Mouse (Mus musculus) gastrocnemius, postnatal 10 days (tissue): ENCODE data around the gene Map2k6. TPM values are rescaled to one million over a fixed set of nuclear protein-coding genes. Genes with fewer than 3 reads are reported as not detected.

ENCODE experiments used
- DNase-seq: peaks from one replicate; pipeline ENCODE4 v3.0.0; 2021; ENCODE audit warnings: mixed read lengths
- total RNA-seq, 2 experiments: library from RNA; stranded (reverse); gene quantifications; 2 replicates each; pipeline ENCODE4 v1.2.3; 2021

Map2k6 gene
- total RNA-seq, 2 experiments from 2014 or later = 25.2 to 31.6 TPM

DNA sequence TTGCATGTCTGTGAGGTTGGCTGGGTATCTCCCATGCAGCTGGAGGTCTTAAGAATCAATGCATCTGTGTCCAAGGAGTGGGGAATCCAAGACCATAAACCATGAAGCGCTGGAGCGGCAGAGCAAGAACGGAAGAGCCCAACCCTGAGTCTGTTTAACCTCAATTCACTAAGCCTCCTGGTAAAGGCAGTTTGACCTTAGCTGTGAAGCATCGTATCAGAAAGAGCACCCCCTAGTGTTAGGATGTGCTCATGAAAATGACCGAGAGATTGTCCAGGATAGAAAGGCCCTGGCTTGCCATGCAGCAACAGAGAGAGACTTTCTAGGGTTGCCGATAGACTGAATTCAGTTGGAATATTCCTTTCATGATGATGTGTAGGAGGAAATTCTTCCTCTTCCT is 84.2 kb downstream of the Map2k6 start:
- peak; percentile 17 for DNase-seq

DNA sequence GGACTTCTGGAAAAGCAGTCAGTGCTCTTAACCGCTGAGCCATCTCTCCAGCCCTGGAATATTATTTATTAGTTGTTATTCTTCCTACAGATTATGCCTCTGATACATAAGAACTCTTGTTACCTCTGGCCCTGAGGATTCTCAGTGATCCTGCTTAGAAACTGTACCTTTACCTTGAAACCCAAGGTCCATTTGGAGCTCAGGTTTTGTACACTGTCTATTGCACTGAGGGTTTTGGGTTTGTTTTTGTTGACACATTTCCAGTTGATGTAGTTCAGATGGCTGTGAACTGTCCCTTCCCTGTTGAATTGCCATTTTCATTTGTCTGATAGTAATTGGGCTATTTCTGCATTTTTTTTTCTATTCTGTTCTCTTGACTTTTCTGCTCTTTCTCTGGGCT is 85.5 kb downstream of the Map2k6 start:
- no peak for DNase-seq

GRCm38 (mm10) chr11:110485081-110485480 is 86.2 kb downstream of the Map2k6 start:
- DNase-seq = no peak

DNA sequence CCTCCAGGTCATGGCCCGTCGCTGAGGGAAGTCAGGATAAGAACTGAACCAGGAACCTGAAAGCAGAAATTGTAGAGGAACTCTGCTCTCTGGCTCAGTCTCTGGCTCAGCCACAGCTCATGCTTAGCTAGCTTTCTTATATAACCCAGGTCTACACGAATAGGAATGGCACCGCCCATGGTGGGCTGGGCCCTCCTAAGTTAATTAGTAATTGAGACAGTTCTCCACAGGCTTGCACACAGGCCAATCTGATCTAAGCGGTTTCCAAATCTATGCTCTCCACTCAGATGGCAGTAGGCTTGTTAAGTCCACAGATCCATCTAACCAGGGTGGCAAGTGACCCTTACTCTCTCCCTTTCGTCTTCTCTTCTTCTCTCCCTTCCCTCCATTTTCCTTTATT is 88.9 kb downstream of the Map2k6 start:
- DNase-seq = no peak

DNA sequence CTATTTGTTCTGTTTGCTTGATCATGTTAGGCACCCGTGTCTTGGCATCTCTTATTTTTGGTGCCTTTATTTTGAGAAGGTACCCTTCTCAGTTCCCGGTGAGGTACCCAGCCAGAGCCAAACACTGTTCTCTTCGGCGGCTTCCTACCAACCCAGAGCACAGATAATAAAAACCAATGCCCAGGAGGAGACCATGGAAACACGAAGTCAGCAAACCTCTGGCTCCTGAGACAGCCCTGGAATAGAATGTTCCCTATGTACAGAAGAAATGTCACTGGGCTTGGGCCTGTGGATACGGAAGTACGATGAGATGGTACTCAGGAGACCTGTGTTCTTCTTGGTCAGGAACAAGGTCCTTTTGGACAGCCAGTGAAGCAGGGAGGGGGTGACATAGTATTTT is 89.4 kb downstream of the Map2k6 start:
- no peak for DNase-seq

DNA sequence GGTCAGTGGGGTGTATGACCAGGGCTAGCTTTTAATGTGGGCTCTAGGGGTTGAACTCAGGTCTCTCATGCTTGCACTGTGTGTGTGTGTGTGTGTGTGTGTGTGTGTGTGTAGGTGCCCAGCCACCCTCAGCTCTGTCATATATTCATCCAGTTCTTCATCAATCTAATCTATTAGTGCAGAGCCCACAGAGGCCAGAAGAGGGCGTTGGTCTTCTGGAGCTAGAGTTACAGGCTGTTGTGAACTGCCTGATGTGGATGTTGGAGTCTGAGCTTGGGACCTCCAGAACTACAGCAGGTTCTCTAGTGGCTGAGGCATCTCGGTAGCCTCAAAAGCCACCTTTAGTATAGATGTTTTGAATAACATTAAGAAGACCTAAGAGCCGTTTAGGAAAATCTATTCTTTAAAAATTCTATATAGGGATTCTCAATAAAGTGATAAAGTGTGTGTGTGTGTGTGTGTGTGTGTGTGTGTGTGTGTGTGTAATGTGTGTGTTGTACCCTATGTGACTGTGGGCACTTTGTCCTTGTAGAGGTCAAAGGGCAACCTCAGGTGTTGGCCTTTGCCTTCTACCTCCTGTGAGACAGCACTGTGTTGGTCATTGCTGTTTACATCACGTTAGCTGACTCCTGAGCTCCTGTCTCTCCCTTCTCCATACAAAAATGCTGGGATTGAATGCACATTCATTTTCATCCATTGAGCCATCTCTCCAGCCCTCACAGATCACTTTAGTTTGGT is 96.6 kb downstream of the Map2k6 start:
- DNase-seq = no peak

DNA sequence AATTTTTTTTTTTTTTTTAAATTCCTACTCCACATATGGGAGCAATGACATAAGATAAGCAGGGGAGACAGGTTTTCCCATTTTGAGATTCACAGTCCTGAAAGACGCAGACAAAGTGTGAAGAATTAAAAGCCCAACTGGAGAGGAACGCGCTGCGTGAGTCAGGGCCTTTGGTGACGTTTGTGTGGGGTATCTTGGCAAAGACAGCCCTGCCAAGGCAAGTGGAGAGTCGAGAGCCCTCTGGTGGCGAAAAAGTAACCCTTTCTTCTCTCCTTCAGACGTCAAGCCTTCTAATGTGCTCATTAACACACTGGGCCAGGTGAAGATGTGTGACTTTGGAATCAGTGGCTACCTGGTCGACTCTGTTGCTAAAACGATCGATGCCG is 97.1 kb downstream of the Map2k6 start:
- peak; percentile 27 for DNase-seq

- DNase-seq = no peak
Observed at GRCm38 (mm10) chr11:110497743-110498142, 98.8 kb downstream of the Map2k6 start.

DNA sequence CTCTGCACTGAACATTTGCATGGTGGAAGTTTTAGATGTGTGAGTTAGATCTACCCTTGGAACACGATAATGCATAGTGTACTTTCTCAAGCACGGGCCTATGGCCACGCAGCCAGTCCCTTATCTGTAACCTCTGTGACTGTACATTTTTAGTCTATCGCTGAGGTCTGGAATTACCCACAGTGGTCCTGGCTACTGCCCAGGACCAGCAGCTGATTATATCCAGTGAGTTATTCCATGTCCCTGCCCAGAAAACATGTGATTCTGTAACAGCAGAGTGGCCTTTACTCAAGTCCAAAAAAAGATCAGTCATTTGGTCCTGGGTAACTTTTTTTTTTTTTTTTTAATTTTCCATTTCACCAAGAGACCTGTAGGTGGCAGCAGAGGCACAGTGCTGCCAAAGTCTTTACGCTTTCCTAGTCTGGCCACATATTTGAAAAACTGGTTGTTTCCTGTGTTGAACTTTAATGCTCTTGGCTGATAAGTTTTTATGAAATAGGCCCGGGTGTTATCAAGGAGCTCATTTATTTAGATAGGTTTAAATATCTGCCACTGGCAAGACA is 99.8 kb downstream of the Map2k6 start:
- DNase-seq = peak; percentile 20

- DNase-seq = no peak
Observed at GRCm38 (mm10) chr11:110502937-110503670, 104.2 kb downstream of the Map2k6 start.

- no peak for DNase-seq
Observed at GRCm38 (mm10) chr11:110511466-110511865, 112.5 kb downstream of the Map2k6 start.

DNA sequence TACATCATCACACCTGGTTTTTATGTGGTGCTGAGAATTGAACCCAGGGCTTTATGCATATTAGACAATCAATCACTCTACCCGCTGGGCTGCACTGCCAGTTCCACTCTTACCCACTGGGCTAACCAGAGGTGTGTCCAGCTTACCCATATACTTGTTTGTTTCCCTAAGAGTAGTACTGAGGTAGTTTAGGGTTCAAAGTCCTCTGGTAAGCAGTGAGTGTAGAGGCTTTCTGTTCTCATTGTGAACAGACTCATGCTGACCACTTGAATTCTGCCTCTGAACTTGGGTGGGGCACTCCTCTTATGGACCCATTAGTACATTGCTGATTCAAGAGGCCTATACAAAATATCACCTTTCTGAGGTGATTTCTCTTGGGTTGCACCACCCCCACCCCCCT is 119.7 kb downstream of the Map2k6 start:
- DNase-seq = no peak

DNA sequence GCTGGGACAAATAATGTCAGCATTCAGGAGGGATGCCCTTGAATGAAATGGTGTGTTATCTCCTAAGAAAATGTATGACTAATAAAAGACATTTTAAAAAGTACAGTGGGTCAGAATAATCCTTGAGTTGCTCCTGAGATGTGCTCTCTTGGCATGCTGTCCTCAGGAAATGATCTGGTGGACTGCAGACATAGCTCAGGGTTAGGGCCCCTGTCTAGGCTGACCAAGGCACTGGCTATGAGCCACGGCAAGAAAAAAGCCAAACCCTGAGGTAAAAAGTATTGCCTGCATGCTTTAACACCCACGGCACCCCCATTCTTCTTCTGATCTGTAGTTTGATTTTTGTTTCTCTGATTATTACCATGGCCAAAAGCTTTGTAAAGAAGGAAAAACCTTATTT is 124.0 kb downstream of the Map2k6 start:
- no peak for DNase-seq

DNA sequence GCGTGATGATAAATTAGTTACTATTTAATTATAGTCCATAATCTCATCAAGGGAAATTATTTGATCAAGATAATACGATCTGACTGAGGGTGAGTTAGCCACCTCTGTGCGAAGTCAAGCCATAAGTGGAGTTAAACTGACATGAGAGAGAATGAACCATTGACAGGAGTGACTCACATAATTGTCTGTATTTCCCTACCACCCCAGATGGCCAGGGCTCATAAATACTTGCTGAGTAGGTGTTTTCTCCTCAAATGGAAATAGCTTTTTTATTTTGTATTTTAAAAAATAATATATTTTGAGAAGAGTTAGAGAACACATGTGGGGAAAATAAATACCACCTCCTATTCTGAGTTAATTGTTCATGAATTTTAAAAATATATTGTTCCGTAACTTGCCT is 127.2 kb downstream of the Map2k6 start:
- DNase-seq = no peak

DNA sequence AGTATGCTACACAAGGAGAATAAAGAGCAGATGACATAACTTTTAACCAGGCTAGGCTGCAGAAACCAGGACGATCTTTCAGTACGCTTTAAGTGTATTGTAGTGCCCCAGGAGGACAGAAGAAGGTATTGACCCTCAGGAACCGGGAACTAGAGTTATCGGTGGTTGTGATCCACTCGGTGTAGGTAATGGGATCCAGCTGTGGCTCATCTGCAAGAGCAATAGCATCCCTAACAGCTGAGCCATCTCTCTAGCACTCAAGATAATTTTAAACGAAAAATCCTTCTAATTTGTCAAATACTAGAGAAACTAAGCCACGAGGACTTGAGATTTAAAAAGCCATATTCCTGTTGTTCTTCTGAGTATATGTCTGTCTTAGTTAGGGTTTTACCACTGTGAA is 132.2 kb downstream of the Map2k6 start:
- no peak for DNase-seq

GRCm38 (mm10) chr11:110534856-110535255 is 135.9 kb downstream of the Map2k6 start:
- DNase-seq = no peak

- DNase-seq = no peak
Observed at GRCm38 (mm10) chr11:110536533-110536932, 137.6 kb downstream of the Map2k6 start.

- peak; percentile 63 for DNase-seq
Observed at GRCm38 (mm10) chr11:110537602-110538001, 138.7 kb downstream of the Map2k6 start.

- no peak for DNase-seq
Observed at GRCm38 (mm10) chr11:110538206-110538605, 139.3 kb downstream of the Map2k6 start.

DNA sequence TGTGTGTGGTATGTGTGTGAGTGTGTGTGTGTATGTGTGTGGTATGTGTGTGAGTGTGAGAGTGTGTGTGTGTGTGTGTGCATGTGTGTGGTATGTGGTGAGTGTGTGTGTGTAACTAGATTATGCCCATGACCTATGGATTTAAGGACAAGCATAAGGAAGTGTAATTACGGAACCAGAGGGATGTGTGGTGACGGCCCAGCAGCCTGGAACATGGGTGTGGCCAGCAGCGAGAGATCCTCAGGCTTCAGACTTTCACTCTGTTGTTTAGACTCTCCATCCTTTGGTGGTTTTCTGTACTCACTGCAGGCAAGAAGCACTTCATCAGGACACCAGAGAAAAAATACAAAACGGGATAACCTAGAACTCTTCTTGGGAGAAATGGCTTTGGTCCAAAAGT is 143.0 kb downstream of the Map2k6 start:
- DNase-seq = no peak

- DNase-seq = no peak
Observed at GRCm38 (mm10) chr11:110544419-110545210, 145.7 kb downstream of the Map2k6 start.

DNA sequence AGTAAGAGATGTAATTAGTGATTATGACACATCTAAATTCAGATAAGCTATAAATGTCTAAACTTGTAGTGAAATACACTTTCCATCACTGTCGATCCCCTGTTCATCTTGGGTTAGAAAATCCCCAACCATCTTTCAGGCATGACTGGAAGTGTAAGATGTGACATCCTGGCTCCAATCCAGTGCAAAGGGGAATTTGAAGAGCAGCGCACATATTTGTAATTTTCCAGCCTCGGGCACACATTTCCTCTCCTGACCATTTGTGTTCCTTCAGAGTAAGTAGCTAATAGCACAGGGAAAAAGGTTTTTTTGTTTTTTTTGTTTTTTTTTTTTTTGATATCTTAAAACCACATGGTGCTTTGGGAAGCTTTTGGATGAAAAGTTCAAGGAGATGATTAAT is 146.5 kb downstream of the Map2k6 start:
- no peak for DNase-seq

GRCm38 (mm10) chr11:110551471-110551967 is 152.6 kb downstream of the Map2k6 start:
- DNase-seq = no peak
